31 mouse cellular contexts compared by ENCODE assay signal in genomic region chr5:43034421-43034820, GRCm38 (mm10).
"Had no signal": no experiment of that assay in that cellular context is flagged by ENCODE, and none has a peak within 500 bp of the region (broad histone marks: within the 10 kb centered on the region; RNA-seq: fewer than 3 reads in every experiment).

No protein-coding gene starts in this region.

- DNase-seq: left cerebral cortex, postnatal 4 days; liver; liver, embryonic 13.5 days; liver, postnatal 0 days; lung, adult 18-20 months; lung, adult 2 months; lung, embryonic 14.5 days; lung, postnatal 10 days; lung, postnatal 14 days; lung, postnatal 36 days; lung, postnatal 4 days; midbrain, embryonic 14.5 days had no signal

- H3K4me3 ChIP-seq: limb, embryonic 10.5 days; limb, embryonic 12.5 days; limb, embryonic 13.5 days; limb, embryonic 15.5 days; liver, embryonic 12.5 days; liver, embryonic 13.5 days; liver, embryonic 15.5 days; lung, embryonic 15.5 days; megakaryocyte, embryonic 14.5 days; midbrain, embryonic 10.5 days; midbrain, embryonic 12.5 days; midbrain, embryonic 13.5 days; midbrain, embryonic 15.5 days; myocyte; neural tube, embryonic 12.5 days had no signal

- H3K9ac ChIP-seq: limb, embryonic 12.5 days; limb, embryonic 13.5 days; limb, embryonic 15.5 days; liver, embryonic 12.5 days; liver, embryonic 13.5 days; liver, embryonic 14.5 days; liver, embryonic 15.5 days; liver, postnatal 0 days; lung, embryonic 14.5 days; lung, embryonic 15.5 days; midbrain, embryonic 12.5 days; midbrain, embryonic 13.5 days; midbrain, embryonic 15.5 days; neural tube, embryonic 12.5 days had no signal

- ATAC-seq: liver, embryonic 12.5 days; liver, postnatal 0 days; lung, postnatal 0 days; midbrain, embryonic 13.5 days; midbrain, embryonic 15.5 days; midbrain, embryonic 16.5 days had no signal

- H3K27me3 ChIP-seq: limb, embryonic 12.5 days; limb, embryonic 13.5 days; limb, embryonic 15.5 days; liver, embryonic 12.5 days; liver, embryonic 13.5 days; liver, embryonic 15.5 days; lung, embryonic 15.5 days; megakaryocyte, embryonic 14.5 days; midbrain, embryonic 12.5 days; midbrain, embryonic 13.5 days; midbrain, embryonic 15.5 days; neural tube, embryonic 12.5 days had no signal

- H3K36me3 ChIP-seq: limb, embryonic 10.5 days; limb, embryonic 12.5 days; limb, embryonic 13.5 days; limb, embryonic 15.5 days; liver, embryonic 12.5 days; liver, embryonic 13.5 days; liver, embryonic 15.5 days; lung, embryonic 15.5 days; midbrain, embryonic 10.5 days; midbrain, embryonic 12.5 days; midbrain, embryonic 13.5 days; midbrain, embryonic 15.5 days; neural tube, embryonic 12.5 days had no signal

- H3K4me2 ChIP-seq: limb, embryonic 12.5 days; limb, embryonic 13.5 days; limb, embryonic 15.5 days; liver, embryonic 12.5 days; liver, embryonic 13.5 days; liver, embryonic 15.5 days; lung, embryonic 14.5 days; lung, embryonic 15.5 days; midbrain, embryonic 11.5 days; midbrain, embryonic 12.5 days; midbrain, embryonic 13.5 days; midbrain, embryonic 15.5 days; neural tube, embryonic 12.5 days had no signal

- H3K9me3 ChIP-seq: limb, embryonic 10.5 days; limb, embryonic 12.5 days; limb, embryonic 13.5 days; limb, embryonic 15.5 days; liver, embryonic 12.5 days; liver, embryonic 13.5 days; liver, embryonic 15.5 days; lung, embryonic 15.5 days; megakaryocyte, embryonic 14.5 days; midbrain, embryonic 10.5 days; midbrain, embryonic 12.5 days; midbrain, embryonic 13.5 days; midbrain, embryonic 15.5 days; neural tube, embryonic 12.5 days had no signal

- H3K4me1 ChIP-seq: limb, embryonic 12.5 days; limb, embryonic 13.5 days; liver, embryonic 12.5 days; liver, embryonic 13.5 days; liver, embryonic 15.5 days; lung, embryonic 15.5 days; midbrain, embryonic 10.5 days; midbrain, embryonic 12.5 days; midbrain, embryonic 13.5 days; midbrain, embryonic 15.5 days; neural tube, embryonic 12.5 days had no signal

- H3K27ac ChIP-seq: limb, embryonic 10.5 days; limb, embryonic 12.5 days; limb, embryonic 13.5 days; limb, embryonic 15.5 days; liver, embryonic 12.5 days; liver, embryonic 13.5 days; liver, embryonic 14.5 days; liver, embryonic 15.5 days; lung, embryonic 15.5 days; macrophage; midbrain, embryonic 10.5 days; midbrain, embryonic 12.5 days; midbrain, embryonic 13.5 days; midbrain, embryonic 15.5 days; neural tube, embryonic 12.5 days had no signal
